Mouse (Mus musculus): ENCODE results near the gene Gm11127. TPM values are rescaled to one million over a fixed set of nuclear protein-coding genes. Genes with fewer than 3 reads are reported as not detected.
"Not testable (repeated sequence)": the region's sequence is repeated elsewhere in the genome, so short reads cannot be mapped to it uniquely, and the experiment has no call there.

Gene Gm11127
- polyA plus RNA-seq (2014; fragmentation: Nextera tagmentation; extraction: Ambion mirVana) = not detected in 2 replicates

DNA sequence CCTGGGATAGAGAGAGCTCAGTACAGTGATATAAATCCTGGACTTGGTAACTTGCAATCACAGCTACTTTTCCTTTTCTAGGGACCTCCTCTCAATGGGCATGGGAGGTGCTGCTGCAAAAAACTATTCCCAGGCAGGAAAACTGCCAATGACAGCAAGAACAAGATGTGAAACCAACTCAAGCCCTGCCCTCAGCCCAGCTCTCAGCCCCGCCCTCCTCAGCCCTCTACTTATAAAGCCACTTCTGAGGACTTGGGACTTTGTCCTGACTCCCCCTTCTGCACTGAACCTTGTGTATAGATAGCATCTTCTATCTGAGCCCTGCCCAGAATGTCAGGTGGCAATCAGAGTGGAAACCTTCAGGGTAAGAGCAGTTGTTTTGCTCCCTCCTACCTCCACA is at the start of gene Gm11127:
Gm11127 (minus strand) TSS at position 10 of the 400 bp plus-strand sequence.
- not testable (repeated sequence) for H3K9ac ChIP-seq (ENCODE audit: low read length); H3K27ac ChIP-seq (ENCODE audit: low read depth, low read length); H3K9me3 ChIP-seq (ENCODE audit: control insufficient read depth, low read length); DNase-seq (ENCODE audit: low spot score, missing footprints); ATAC-seq (ENCODE audit: low FRiP score); H3K4me3 ChIP-seq (ENCODE audit: low read depth, low read length); H3K4me2 ChIP-seq; H3K4me1 ChIP-seq (ENCODE audit: control insufficient read depth, insufficient read depth, low read length); H3K36me3 ChIP-seq (ENCODE audit: control insufficient read depth, insufficient read depth, low read length); H3K27me3 ChIP-seq (ENCODE audit: control insufficient read depth, insufficient read depth, low read length)
- WGBS = 59% methylated on average over 1 of the region's 1 CpGs

DNA sequence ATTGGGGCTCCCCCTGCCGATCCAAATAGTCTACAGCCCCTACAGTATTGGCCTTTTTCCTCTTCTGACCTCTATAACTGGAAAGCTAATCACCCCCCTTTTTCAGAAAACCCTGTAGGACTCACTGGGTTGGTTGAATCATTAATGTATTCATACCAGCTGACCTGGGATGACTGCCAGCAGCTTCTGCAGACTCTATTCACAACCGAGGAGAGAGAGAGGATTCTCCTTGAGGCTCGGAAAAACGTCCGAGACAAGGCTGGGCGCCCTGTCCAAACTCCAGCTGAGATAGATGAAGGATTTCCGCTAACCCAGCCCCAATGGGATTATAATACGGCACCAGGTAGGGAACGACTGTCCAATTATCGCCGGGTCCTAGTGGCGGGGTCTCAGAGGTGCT is 43.9 kb upstream of the Gm11127 start:
- H3K9me3 ChIP-seq (ENCODE audit: control insufficient read depth, low read length); H3K4me3 ChIP-seq (ENCODE audit: low read depth, low read length); H3K36me3 ChIP-seq (ENCODE audit: control insufficient read depth, insufficient read depth, low read length); H3K27ac ChIP-seq (ENCODE audit: low read depth, low read length); H3K4me2 ChIP-seq; H3K27me3 ChIP-seq (ENCODE audit: control insufficient read depth, insufficient read depth, low read length); DNase-seq (ENCODE audit: low spot score, missing footprints); ATAC-seq (ENCODE audit: low FRiP score); H3K4me1 ChIP-seq (ENCODE audit: control insufficient read depth, insufficient read depth, low read length); H3K9ac ChIP-seq (ENCODE audit: low read length): not testable (repeated sequence)
- WGBS = 94% methylated on average over 11 of the region's 12 CpGs

DNA sequence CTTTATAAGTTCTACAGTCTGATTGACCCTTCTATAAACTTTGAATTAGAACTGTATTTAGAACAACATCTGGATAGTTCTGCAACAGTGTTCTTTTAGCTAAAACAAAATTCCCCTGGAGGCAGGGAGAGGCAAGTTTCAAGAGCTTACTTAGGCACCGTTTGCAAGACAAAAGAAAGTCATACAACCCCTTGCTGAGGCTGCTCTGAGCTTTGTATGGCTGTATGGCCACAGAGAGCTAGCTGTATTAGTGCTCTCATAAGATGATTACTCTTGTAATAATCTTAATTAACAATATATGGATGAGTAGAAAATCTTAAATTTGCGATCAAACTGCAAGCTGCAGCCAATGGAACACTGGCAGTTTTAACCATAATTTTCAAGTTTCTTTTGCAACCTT is 41.4 kb upstream of the Gm11127 start:
- not testable (repeated sequence) for H3K4me2 ChIP-seq; ATAC-seq (ENCODE audit: low FRiP score); H3K9me3 ChIP-seq (ENCODE audit: control insufficient read depth, low read length); H3K36me3 ChIP-seq (ENCODE audit: control insufficient read depth, insufficient read depth, low read length); DNase-seq (ENCODE audit: low spot score, missing footprints); H3K4me1 ChIP-seq (ENCODE audit: control insufficient read depth, insufficient read depth, low read length); H3K27me3 ChIP-seq (ENCODE audit: control insufficient read depth, insufficient read depth, low read length); H3K27ac ChIP-seq (ENCODE audit: low read depth, low read length); H3K4me3 ChIP-seq (ENCODE audit: low read depth, low read length); H3K9ac ChIP-seq (ENCODE audit: low read length)
- 37% methylated on average over 2 of the region's 2 CpGs for WGBS

DNA sequence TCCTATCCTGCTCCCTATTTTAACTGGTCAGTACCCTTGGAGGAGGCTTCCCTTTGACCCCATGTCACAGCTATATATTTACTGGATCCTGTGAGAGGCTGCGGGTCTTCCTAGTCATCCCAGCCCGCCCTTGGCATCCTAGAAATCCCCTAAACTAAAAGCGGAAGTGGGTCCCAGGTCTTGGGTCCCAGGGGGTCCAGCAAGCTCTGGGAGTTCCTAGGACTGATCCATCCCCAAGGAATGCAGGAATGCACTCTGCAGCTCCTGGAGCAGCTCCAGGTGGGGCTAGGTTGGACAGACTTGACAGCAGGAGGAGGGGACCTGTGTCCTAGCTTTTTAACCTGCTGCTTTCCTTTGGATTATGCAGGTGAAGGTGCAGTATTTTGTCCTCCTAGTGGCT is 35.8 kb upstream of the Gm11127 start:
- WGBS = 11% methylated on average over 3 of the region's 3 CpGs
- no peaks in the 10 kb centered on the region for H3K9me3 ChIP-seq (ENCODE audit: control insufficient read depth, low read length)
- no peaks in the 10 kb centered on the region for H3K36me3 ChIP-seq (ENCODE audit: control insufficient read depth, insufficient read depth, low read length)
- H3K4me1 ChIP-seq (ENCODE audit: control insufficient read depth, insufficient read depth, low read length) = no peaks in the 10 kb centered on the region
- H3K4me3 ChIP-seq (ENCODE audit: low read depth, low read length) = no peak overlapping the region
- H3K27ac ChIP-seq (ENCODE audit: low read depth, low read length) = no peak overlapping the region
- H3K4me2 ChIP-seq = no peak overlapping the region
- no peaks in the 10 kb centered on the region for H3K27me3 ChIP-seq (ENCODE audit: control insufficient read depth, insufficient read depth, low read length)
- H3K9ac ChIP-seq (ENCODE audit: low read length) = no peak overlapping the region
- DNase-seq (ENCODE audit: low spot score, missing footprints) (no peak), ATAC-seq (ENCODE audit: low FRiP score) (no peak)

DNA sequence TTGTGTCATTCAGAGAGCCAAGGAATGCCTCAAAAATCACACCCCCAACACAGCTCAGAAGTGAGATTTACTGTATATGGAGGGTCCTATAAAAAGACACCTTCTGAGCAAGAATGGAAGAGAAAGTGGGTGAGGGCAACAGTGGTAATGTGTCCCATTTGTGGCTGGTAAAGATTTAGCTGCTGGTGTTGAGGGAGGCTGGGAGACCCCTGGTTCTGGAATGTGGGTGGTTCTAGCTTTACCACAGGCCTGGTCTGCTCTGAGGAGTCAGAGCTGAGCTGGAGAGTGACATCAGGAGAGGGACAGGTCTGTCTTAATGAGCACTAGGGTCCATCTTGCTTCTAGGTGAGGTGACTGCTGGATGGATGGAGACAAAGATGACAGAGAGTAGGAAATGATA is 34.3 kb upstream of the Gm11127 start:
- H3K27ac ChIP-seq (ENCODE audit: low read depth, low read length); ATAC-seq (ENCODE audit: low FRiP score); H3K9ac ChIP-seq (ENCODE audit: low read length); DNase-seq (ENCODE audit: low spot score, missing footprints); H3K27me3 ChIP-seq (ENCODE audit: control insufficient read depth, insufficient read depth, low read length); H3K4me2 ChIP-seq; H3K4me1 ChIP-seq (ENCODE audit: control insufficient read depth, insufficient read depth, low read length); H3K36me3 ChIP-seq (ENCODE audit: control insufficient read depth, insufficient read depth, low read length); H3K4me3 ChIP-seq (ENCODE audit: low read depth, low read length); H3K9me3 ChIP-seq (ENCODE audit: control insufficient read depth, low read length): not testable (repeated sequence)

GRCm38 (mm10) chr17:36091933-36092332 is 33.8 kb upstream of the Gm11127 start:
- H3K9me3 ChIP-seq (ENCODE audit: control insufficient read depth, low read length) = not testable (repeated sequence)
- WGBS = no CpG with 5 or more reads among the region's 2 CpGs

DNA sequence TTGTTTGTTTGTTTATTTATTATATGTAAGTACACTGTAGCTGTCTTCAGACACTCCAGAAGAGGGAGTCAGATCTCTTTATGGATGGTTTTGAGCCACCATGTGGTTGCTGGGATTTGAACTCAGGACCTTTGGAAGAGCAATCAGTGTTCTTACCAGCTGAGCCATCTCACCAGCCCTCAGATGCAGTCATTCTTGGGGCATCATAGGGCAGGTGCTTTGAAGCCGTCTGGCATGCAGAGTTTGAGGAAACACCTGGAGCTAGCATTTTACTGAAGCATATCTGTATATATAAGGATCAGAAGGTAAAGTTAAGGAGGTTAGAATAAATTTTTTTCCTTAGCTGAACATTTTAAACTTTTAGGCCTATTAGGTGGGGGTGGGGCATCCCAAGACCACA is 27.8 kb upstream of the Gm11127 start:
- not testable (repeated sequence) for DNase-seq (ENCODE audit: low spot score, missing footprints); ATAC-seq (ENCODE audit: low FRiP score)

More at GRCm38 (mm10) chr17:36091933-36092332, 33.8 kb upstream of the Gm11127 start:
- not testable (repeated sequence) for H3K27me3 ChIP-seq (ENCODE audit: control insufficient read depth, insufficient read depth, low read length); DNase-seq (ENCODE audit: low spot score, missing footprints); H3K36me3 ChIP-seq (ENCODE audit: control insufficient read depth, insufficient read depth, low read length); H3K4me3 ChIP-seq (ENCODE audit: low read depth, low read length); H3K9ac ChIP-seq (ENCODE audit: low read length); ATAC-seq (ENCODE audit: low FRiP score); H3K4me1 ChIP-seq (ENCODE audit: control insufficient read depth, insufficient read depth, low read length); H3K27ac ChIP-seq (ENCODE audit: low read depth, low read length); H3K4me2 ChIP-seq

DNA sequence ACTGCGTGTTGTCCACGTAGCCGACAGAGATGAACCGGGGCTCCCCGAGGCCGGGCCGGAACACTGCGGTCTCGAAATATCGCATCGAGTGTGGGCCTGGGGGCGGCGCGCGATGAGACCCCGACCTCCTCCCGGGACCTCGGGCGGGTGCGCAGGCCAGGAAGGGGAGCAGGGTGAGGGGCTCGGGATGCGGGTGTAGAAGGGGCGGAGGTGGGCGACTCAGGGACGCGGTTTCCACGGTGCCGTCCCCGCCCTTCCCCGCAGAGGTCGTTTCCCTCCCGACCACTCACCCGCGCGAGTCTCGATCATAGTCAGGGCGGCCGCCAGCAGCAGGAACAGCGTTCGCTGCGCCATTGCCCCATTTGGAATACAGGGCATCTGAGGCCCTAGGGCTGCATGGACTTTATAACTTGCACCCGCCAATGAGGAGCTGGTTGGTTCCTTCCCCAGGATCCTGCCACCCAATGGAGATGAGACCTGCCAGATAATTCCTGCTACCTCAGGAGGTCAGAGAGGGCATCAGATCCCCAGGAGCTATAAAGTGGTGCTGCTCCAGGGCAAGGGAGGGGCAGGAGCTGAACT is 25.8 kb upstream of the Gm11127 start:
- no peaks in the 10 kb centered on the region; the same call in 1 of the 2 replicates for H3K27me3 ChIP-seq (ENCODE audit: control insufficient read depth, insufficient read depth, low read length)
- ATAC-seq (ENCODE audit: low FRiP score) (peak; percentile 62), DNase-seq (ENCODE audit: low spot score, missing footprints) (no peak)
- no peaks in the 10 kb centered on the region for H3K9me3 ChIP-seq (ENCODE audit: control insufficient read depth, low read length)
- under 1% methylated on average over 42 of the region's 42 CpGs for WGBS
- no peaks in the 10 kb centered on the region for H3K36me3 ChIP-seq (ENCODE audit: control insufficient read depth, insufficient read depth, low read length)
- peak overlapping the region; percentile 97 for H3K4me2 ChIP-seq
- no peak overlapping the region for H3K27ac ChIP-seq (ENCODE audit: low read depth, low read length)
- H3K4me1 ChIP-seq (ENCODE audit: control insufficient read depth, insufficient read depth, low read length) = peaks cover 6% of the 10 kb centered on the region; the same call in 1 of the 2 replicates
- H3K4me3 ChIP-seq (ENCODE audit: low read depth, low read length) = peak overlapping the region; percentile 54
- peak overlapping the region; percentile 76 for H3K9ac ChIP-seq (ENCODE audit: low read length)

More for the DNA sequence above, 27.8 kb upstream of the Gm11127 start:
- H3K9ac ChIP-seq (ENCODE audit: low read length); H3K4me2 ChIP-seq; H3K27me3 ChIP-seq (ENCODE audit: control insufficient read depth, insufficient read depth, low read length); H3K27ac ChIP-seq (ENCODE audit: low read depth, low read length); H3K9me3 ChIP-seq (ENCODE audit: control insufficient read depth, low read length); H3K4me3 ChIP-seq (ENCODE audit: low read depth, low read length); H3K4me1 ChIP-seq (ENCODE audit: control insufficient read depth, insufficient read depth, low read length); H3K36me3 ChIP-seq (ENCODE audit: control insufficient read depth, insufficient read depth, low read length): not testable (repeated sequence)
- 88% methylated on average over 1 of the region's 1 CpGs for WGBS

GRCm38 (mm10) chr17:36083266-36083869 is 25.2 kb upstream of the Gm11127 start:
- Histone ChIP-seq H3K4me1 (ENCODE audit: control insufficient read depth, insufficient read depth, low read length) (peaks cover 6% of the 10 kb centered on the region; the same call in 1 of the 2 replicates), H3K27me3 (ENCODE audit: control insufficient read depth, insufficient read depth, low read length) (no peaks in the 10 kb centered on the region; the same call in 1 of the 2 replicates), H3K9me3 (ENCODE audit: control insufficient read depth, low read length) (no peaks in the 10 kb centered on the region), H3K27ac (ENCODE audit: low read depth, low read length) (no peak overlapping the region), H3K9ac (ENCODE audit: low read length) (peak overlapping the region; percentile 76), H3K4me3 (ENCODE audit: low read depth, low read length) (peak overlapping the region; percentile 54), H3K36me3 (ENCODE audit: control insufficient read depth, insufficient read depth, low read length) (no peaks in the 10 kb centered on the region), H3K4me2 (peak overlapping the region; percentile 97)
- peak; percentile 97 for DNase-seq (ENCODE audit: low spot score, missing footprints)
- under 1% methylated on average over 46 of the region's 46 CpGs for WGBS
- ATAC-seq (ENCODE audit: low FRiP score) = peak; percentile 84
